Mouse (Mus musculus): ENCODE data around the gene Glipr1l1.
"Not testable (repeated sequence)": the region's sequence is repeated elsewhere in the genome, so short reads cannot be mapped to it uniquely, and the experiment has no call there.

The Glipr1l1 gene

DNA sequence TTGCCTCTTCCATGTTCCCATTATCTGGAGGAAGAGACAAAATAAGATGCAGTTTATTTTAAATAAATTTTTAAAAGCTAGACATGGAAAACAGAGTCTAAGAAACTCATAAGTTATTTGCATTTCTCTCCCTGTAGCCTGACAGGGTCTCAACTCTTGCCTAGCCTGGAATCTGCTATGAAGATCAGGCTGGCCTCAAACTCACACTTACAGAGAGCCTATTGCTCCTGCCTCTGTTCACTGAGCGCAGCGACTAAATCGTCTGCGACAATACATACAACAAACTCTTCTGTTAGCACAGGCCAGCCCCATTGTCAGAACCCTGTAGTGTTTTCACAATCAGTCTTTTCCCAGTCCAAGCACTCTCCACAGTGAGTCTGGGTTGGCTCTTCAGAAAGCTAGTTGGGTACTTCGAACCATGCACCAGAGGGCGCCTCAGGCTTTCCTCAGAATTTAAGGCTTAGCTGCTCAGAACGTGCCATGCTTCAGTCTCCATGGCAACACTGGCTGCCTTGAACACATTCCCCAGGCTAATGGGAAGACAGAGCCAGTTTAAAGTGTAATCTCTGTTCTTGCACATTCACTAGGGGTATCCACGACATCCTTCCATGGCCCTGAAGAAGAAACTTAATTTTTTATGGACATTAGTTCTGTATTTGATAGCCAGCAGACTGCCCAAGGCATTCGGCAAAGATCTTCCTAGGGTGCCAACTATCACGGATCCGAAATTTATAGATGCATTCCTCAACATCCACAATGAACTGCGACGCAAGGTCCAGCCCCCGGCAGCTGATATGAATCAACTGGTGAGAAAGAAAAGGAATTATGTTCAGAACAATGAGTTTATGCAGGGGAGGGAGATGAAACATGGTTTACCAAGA, at the start of gene Glipr1l1:
Gene Glipr1l1, plus strand, starts transcription at position 488 of the 881 bp plus-strand sequence.
- peak; percentile 21 for DNase-seq (ENCODE audit: low read depth)

GRCm38 (mm10) chr10:112023585-112023984, 36.4 kb upstream of the Glipr1l1 start:
- no peak for DNase-seq (ENCODE audit: low read depth)

DNA sequence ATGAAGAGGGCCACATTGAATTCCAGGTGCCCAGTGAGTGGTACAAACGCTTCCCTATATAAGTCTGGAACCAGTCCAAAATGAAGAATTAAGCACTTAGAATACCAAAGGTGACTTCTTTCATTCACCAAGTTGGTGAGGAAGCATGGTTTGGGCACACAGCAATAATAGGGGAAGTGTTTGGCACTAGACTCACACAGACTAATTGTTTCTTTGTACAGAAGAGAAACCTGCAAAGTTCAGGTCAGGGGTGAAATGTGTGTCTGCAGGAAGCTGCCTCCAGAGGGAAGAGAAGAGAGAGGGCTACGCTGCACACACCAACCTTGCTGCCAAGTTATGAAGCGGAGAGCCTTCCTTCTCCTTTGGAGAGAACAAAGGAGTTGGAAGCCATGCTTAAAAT, 31.3 kb upstream of the Glipr1l1 start:
- DNase-seq (ENCODE audit: low read depth): not testable (repeated sequence)

GRCm38 (mm10) chr10:112043523-112043922, 16.5 kb upstream of the Glipr1l1 start:
- DNase-seq (ENCODE audit: low read depth): not testable (repeated sequence)

GRCm38 (mm10) chr10:112044283-112044682, 15.7 kb upstream of the Glipr1l1 start:
- not testable (repeated sequence) for DNase-seq (ENCODE audit: low read depth)

DNA sequence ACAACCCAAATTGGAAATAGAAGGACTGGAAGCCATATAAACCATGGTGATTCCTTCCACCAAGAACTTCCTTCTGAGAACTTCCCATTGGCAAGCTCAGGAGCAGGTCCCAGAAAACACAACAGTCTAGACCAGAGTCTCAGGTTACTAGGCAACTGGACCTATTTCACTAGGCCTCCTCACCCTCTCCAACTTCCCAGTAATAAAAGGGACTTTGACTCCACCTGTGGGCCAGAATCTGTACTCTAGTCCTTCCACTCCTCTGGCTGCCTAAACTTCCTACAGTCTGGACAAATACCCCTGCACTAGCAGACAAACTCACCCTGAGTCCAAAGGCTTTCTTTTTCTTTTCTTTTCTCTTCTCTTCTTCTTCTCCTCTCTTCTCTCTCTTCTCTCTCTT, 8.8 kb upstream of the Glipr1l1 start:
- peak; percentile 21 for DNase-seq (ENCODE audit: low read depth)

GRCm38 (mm10) chr10:112051956-112052355, 8.0 kb upstream of the Glipr1l1 start:
- DNase-seq (ENCODE audit: low read depth): not testable (repeated sequence)

GRCm38 (mm10) chr10:112060583-112060934, 570 bp downstream of the Glipr1l1 start:
- DNase-seq (ENCODE audit: low read depth): not testable (repeated sequence)

DNA sequence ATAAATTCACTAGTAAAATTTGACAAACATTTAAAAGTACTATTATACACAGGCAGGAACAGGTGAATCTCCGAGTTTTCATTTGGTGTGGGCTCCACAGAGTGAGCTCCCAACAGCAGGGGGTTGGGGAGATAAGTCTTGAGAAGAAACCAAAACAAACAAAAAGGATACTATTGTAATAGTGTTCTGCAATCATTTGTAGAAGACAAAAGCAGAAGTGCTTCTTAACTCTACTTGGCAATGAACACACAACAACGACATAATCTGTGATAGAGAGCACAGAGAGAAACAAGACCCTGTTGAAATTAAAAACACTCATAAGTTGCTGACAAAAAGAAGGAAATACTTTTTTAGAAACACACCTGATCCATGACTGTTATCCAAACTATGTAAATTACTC, 20.1 kb downstream of the Glipr1l1 start:
- no peak for DNase-seq (ENCODE audit: low read depth)

GRCm38 (mm10) chr10:112083157-112083556, 23.2 kb downstream of the Glipr1l1 start, which contains the start of gene Glipr1l2:
Gene Glipr1l2, plus strand, starts transcription at chr10:112083354.
- DNase-seq (ENCODE audit: low read depth): no peak

DNA sequence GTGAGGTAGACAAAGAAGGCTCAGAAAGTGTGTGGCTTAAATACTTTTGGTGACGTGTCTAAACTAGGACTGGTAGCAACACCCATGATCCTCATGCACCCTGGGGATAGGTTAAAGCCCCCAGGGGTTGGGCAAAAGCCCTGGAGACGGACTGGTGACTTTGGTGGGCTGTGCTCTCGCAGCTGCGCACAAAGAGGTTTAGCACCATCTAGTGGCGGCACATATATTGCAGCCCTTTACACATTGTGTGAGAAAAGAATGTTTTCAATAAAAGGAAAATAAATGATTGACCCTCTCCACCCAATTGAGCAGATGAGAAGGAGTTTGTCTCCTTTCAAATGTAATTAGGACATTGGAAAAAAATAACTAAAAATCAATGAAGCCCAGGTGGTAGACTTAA, 45.8 kb downstream of the Glipr1l1 start:
- DNase-seq (ENCODE audit: low read depth): peak; percentile 69

- DNase-seq (ENCODE audit: low read depth): no peak
Observed at GRCm38 (mm10) chr10:112110401-112110800, 50.4 kb downstream of the Glipr1l1 start.

DNA sequence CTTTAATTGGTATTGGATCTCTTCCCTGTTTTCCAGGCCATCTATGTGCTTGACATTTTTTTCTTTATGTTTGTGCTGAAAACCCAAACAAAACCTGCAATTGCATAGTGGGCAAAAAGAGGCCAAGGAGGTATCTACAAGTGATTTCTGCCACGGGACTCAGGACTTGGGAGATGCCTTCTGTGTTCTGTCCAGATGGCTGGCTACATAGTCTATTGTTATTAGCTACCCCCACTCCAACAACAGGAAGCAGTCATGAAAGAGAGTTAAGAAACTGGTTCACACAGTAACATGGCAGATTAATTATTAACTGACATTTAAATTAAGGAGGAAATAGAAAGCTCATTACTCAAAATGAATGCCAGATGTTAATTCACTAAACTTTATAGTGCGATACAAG, 65.1 kb downstream of the Glipr1l1 start:
- DNase-seq (ENCODE audit: low read depth): not testable (repeated sequence)

DNA sequence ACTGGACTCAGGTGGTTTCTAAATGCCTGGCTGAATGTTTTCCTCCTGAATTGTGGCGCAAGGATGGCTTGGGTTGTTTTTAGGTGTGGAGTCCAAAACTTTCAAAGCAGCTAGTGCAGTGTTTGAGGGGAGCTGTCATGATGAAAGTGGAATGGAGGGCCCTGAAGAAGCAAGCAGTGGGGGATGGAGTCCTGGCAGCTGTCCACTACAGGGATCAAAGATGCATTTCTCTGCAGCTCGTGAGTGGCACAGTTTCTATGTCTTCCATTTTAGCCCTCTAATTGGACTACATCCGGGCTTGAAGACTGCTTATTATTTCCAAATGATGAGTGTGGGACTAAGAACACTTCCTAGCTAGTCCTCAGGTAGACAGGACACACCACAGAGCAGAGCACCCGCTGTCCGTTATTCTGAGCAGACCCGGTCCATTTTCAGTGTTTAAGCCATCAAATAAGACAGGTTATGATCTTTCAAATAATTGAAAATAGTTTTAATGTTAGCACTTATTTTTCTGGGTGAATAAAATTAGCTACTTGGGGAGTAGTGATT, 67.8 kb downstream of the Glipr1l1 start:
- not testable (repeated sequence) for DNase-seq (ENCODE audit: low read depth)

Measured in naive thymus-derived CD4-positive, alpha-beta T cell, adult 2 months (primary cell).